Mouse (Mus musculus) CH12.LX (cell line): ENCODE measurements around the gene Mia2. TPM values are rescaled to one million over a fixed set of nuclear protein-coding genes. Genes with fewer than 3 reads are reported as not detected.

Experiments used
- DNase-seq: peaks from one replicate; pipeline ENCODE4 v3.0.0-alpha.2; 2013; ENCODE audit errors: extremely low read depth
- H3K27ac ChIP-seq: 2 replicates; pipeline ENCODE4 v1.5.1; 2012; ENCODE audit warnings: low read depth, mild to moderate bottlenecking, control low read depth, moderate library complexity; ENCODE audit not compliant: insufficient read depth
- H3K27me3 ChIP-seq: replicated peaks from 2 replicates; pipeline ENCODE3; 2012; ENCODE audit warnings: inconsistent platforms
- H3K36me3 ChIP-seq, 2 experiments: replicated peaks in 1 of 2; 2 replicates each; pipeline versions ENCODE3 to v1.6.1; 2012; ENCODE audit warnings: inconsistent platforms in 1 of 2, low read length in 1 of 2, mild to moderate bottlenecking in 1 of 2, mixed read lengths in 1 of 2, moderate library complexity in 1 of 2; ENCODE audit not compliant: control insufficient read depth in 1 of 2, insufficient read depth in 1 of 2
- H3K4me1 ChIP-seq, 2 experiments: 2 replicates each; pipeline ENCODE4 v1.6.1; 2012; ENCODE audit warnings: inconsistent platforms in 1 of 2, moderate library complexity in 1 of 2; ENCODE audit not compliant: insufficient read depth in 2 of 2, control insufficient read depth in 1 of 2
- H3K4me2 ChIP-seq: 2 replicates; pipeline ENCODE4 v1.6.1; 2012; ENCODE audit warnings: low read depth, mild to moderate bottlenecking, control low read depth; ENCODE audit not compliant: poor library complexity, insufficient read depth, severe bottlenecking
- H3K4me3 ChIP-seq, 3 experiments: fragments of 150-350 bp in 1 of 3; sonication (generic) in 1 of 3; replicated peaks in 1 of 3; 2 replicates each; pipeline versions ENCODE3 to v1.5.1; 2011 to 2012; ENCODE audit warnings: low read depth in 2 of 3, low read length in 2 of 3, mild to moderate bottlenecking in 2 of 3, moderate library complexity in 2 of 3, control low read depth in 1 of 3, improper control_type of control experiment in 1 of 3, inconsistent platforms in 1 of 3, mixed read lengths in 1 of 3; ENCODE audit not compliant: poor library complexity in 1 of 3
- H3K79me2 ChIP-seq: replicated peaks from 2 replicates; pipeline ENCODE4 v1.6.1; 2012; ENCODE audit warnings: mild to moderate bottlenecking, moderate library complexity; ENCODE audit not compliant: control insufficient read depth, poor library complexity, insufficient read depth, severe bottlenecking; ENCODE audit errors: extremely low read depth
- H3K9ac ChIP-seq: 2 replicates; pipeline ENCODE4 v1.6.1; 2012; ENCODE audit warnings: low read depth, mild to moderate bottlenecking, control low read depth, moderate library complexity; ENCODE audit not compliant: insufficient read depth
- H3K9me3 ChIP-seq: replicated peaks from 2 replicates; pipeline ENCODE3; 2012; ENCODE audit warnings: low read length, inconsistent platforms, mixed read lengths
- BHLHE40 ChIP-seq: IDR thresholded peaks from 2 replicates; pipeline ENCODE4 v1.6.1; 2011; ENCODE audit warnings: mild to moderate bottlenecking, low read depth, low read length, improper control_type of control experiment
- CHD1 ChIP-seq: IDR thresholded peaks from 2 replicates; pipeline ENCODE4 v1.6.1; 2012; ENCODE audit warnings: low read depth, low read length, improper control_type of control experiment, inconsistent platforms
- CHD2 ChIP-seq: IDR thresholded peaks from 2 replicates; pipeline ENCODE4 v1.6.1; 2011; ENCODE audit warnings: low read length, improper control_type of control experiment
- E2F4 ChIP-seq: IDR thresholded peaks from 2 replicates; pipeline ENCODE4 v1.6.1; 2011; ENCODE audit warnings: low read depth, low read length, improper control_type of control experiment; ENCODE audit not compliant: insufficient replicate concordance
- ELF1 ChIP-seq: IDR thresholded peaks from 2 replicates; pipeline ENCODE4 v1.6.1; 2014; ENCODE audit warnings: low read depth, mild to moderate bottlenecking, inconsistent platforms, low read length, improper control_type of control experiment
- EP300 ChIP-seq: IDR thresholded peaks from 2 replicates; pipeline ENCODE4 v1.6.1; 2011; ENCODE audit warnings: low read length, improper control_type of control experiment
- ETS1 ChIP-seq: conservative IDR thresholded peaks from 2 replicates; pipeline ENCODE4 v1.6.1; 2012; ENCODE audit warnings: low read depth, mild to moderate bottlenecking, inconsistent platforms, low read length, improper control_type of control experiment, moderate library complexity
- GABPA ChIP-seq: IDR thresholded peaks from 2 replicates; pipeline ENCODE4 v1.6.1; 2012; ENCODE audit warnings: low read depth, low read length, improper control_type of control experiment, inconsistent platforms; ENCODE audit not compliant: insufficient replicate concordance
- HCFC1 ChIP-seq: IDR thresholded peaks from 2 replicates; pipeline ENCODE4 v1.6.1; 2012; ENCODE audit warnings: low read depth, mild to moderate bottlenecking, inconsistent platforms, low read length, improper control_type of control experiment
- IRF4 ChIP-seq: IDR thresholded peaks from 2 replicates; pipeline ENCODE4 v1.6.1; 2014; ENCODE audit warnings: low read depth, mild to moderate bottlenecking, inconsistent platforms, low read length, improper control_type of control experiment
- JUND ChIP-seq: conservative IDR thresholded peaks from 2 replicates; pipeline ENCODE4 v1.6.1; 2011; ENCODE audit warnings: low read depth, low read length, improper control_type of control experiment
- KAT2A ChIP-seq: IDR thresholded peaks from 2 replicates; pipeline ENCODE4 v1.6.1; 2012; ENCODE audit warnings: low read length, improper control_type of control experiment, inconsistent platforms; ENCODE audit not compliant: insufficient replicate concordance
- MAFK ChIP-seq: IDR thresholded peaks from 2 replicates; pipeline ENCODE4 v1.6.1; 2011; ENCODE audit warnings: low read length, improper control_type of control experiment; ENCODE audit not compliant: insufficient replicate concordance
- MAX ChIP-seq: IDR thresholded peaks from 2 replicates; pipeline ENCODE4 v1.6.1; 2011; ENCODE audit warnings: low read length, improper control_type of control experiment
- MAZ ChIP-seq: IDR thresholded peaks from 2 replicates; pipeline ENCODE4 v1.6.1; 2012; ENCODE audit warnings: low read depth, mild to moderate bottlenecking, inconsistent platforms, low read length, improper control_type of control experiment, moderate library complexity
- MEF2A ChIP-seq: IDR thresholded peaks from 2 replicates; pipeline ENCODE4 v1.6.1; 2014; ENCODE audit warnings: low read depth, mild to moderate bottlenecking, inconsistent platforms, low read length, improper control_type of control experiment, borderline replicate concordance
- MXI1 ChIP-seq: IDR thresholded peaks from 2 replicates; pipeline ENCODE4 v1.6.1; 2011; ENCODE audit warnings: mild to moderate bottlenecking, low read depth, low read length, improper control_type of control experiment
- MYC ChIP-seq: IDR thresholded peaks from 2 replicates; pipeline ENCODE4 v1.6.1; 2011; ENCODE audit warnings: low read depth, mild to moderate bottlenecking, improper control_type of control experiment, low read length
- NELFE ChIP-seq: IDR thresholded peaks from 2 replicates; pipeline ENCODE4 v1.6.1; 2011; ENCODE audit warnings: low read depth, low read length, improper control_type of control experiment
- NRF1 ChIP-seq: IDR thresholded peaks from 2 replicates; pipeline ENCODE4 v1.6.1; 2014; ENCODE audit warnings: low read depth, mild to moderate bottlenecking, inconsistent platforms, low read length, improper control_type of control experiment, moderate library complexity
- PAX5 ChIP-seq: IDR thresholded peaks from 2 replicates; pipeline ENCODE4 v1.6.1; 2012; ENCODE audit warnings: low read length, inconsistent platforms, mixed read lengths
- POLR2A ChIP-seq: IDR thresholded peaks from 2 replicates; pipeline ENCODE4 v1.6.1; 2011; ENCODE audit warnings: low read depth, mild to moderate bottlenecking, improper control_type of control experiment, low read length
- RAD21 ChIP-seq: IDR thresholded peaks from 2 replicates; pipeline ENCODE4 v1.6.1; 2011; ENCODE audit warnings: low read depth, mild to moderate bottlenecking, low read length, improper control_type of control experiment, moderate library complexity
- RCOR1 ChIP-seq: conservative IDR thresholded peaks from 2 replicates; pipeline ENCODE4 v1.6.1; 2012; ENCODE audit warnings: low read depth, mild to moderate bottlenecking, inconsistent platforms, low read length, improper control_type of control experiment
- TBP ChIP-seq: conservative IDR thresholded peaks from 2 replicates; pipeline ENCODE4 v1.6.1; 2011; ENCODE audit warnings: low read depth, low read length, improper control_type of control experiment
- UBTF ChIP-seq: IDR thresholded peaks from 2 replicates; pipeline ENCODE4 v1.6.1; 2012; ENCODE audit warnings: low read depth, mild to moderate bottlenecking, inconsistent platforms, low read length, improper control_type of control experiment, moderate library complexity
- USF1 ChIP-seq: IDR thresholded peaks from 2 replicates; pipeline ENCODE4 v1.6.1; 2014; ENCODE audit warnings: low read depth, mild to moderate bottlenecking, inconsistent platforms, low read length, improper control_type of control experiment
- USF2 ChIP-seq: conservative IDR thresholded peaks from 2 replicates; pipeline ENCODE4 v1.6.1; 2011; ENCODE audit warnings: low read depth, low read length, improper control_type of control experiment
- ZC3H11A ChIP-seq: IDR thresholded peaks from 2 replicates; pipeline ENCODE4 v1.6.1; 2012; ENCODE audit warnings: low read depth, mild to moderate bottlenecking, inconsistent platforms, low read length, improper control_type of control experiment
- ZKSCAN1 ChIP-seq: IDR thresholded peaks from 2 replicates; pipeline ENCODE4 v1.6.1; 2012; ENCODE audit warnings: low read depth, inconsistent platforms, low read length, improper control_type of control experiment, borderline replicate concordance
- ZMIZ1 ChIP-seq: IDR thresholded peaks from 2 replicates; pipeline ENCODE4 v1.6.1; 2012; ENCODE audit warnings: low read depth, mild to moderate bottlenecking, inconsistent platforms, low read length, improper control_type of control experiment
- ZNF384 ChIP-seq: IDR thresholded peaks from 2 replicates; pipeline ENCODE4 v1.6.1; 2012; ENCODE audit warnings: low read depth, low read length, improper control_type of control experiment, inconsistent platforms
- dilution Hi-C: fragments of 300-500 bp; cut with MboI; formaldehyde crosslinking; loops from 2 replicates; pipeline ENCODE4 v1.14.3; 2020; ENCODE audit warnings: low sequenced_read_pairs; ENCODE audit not compliant: extremely low pct_unique_long_range_greater_than_20kb, extremely low pct_ligation_motif_present
- in situ Hi-C: fragments of 300-500 bp; cut with MboI; formaldehyde crosslinking; loops from 3 replicates; pipeline ENCODE4 v1.14.3; 2019; ENCODE audit warnings: low sequenced_read_pairs, low pct_ligation_motif_present, low pct_unique_long_range_greater_than_20kb, mixed read lengths
- polyA plus RNA-seq: library from polyadenylated mRNA; unstranded; fragments of >175 nt; gene quantifications from 2 replicates; pipeline ENCODE4 v1.2.1, GENCODE M21; 2012; ENCODE audit warnings: low read depth; ENCODE audit not compliant: insufficient read length
- total RNA-seq, 2 experiments: library from RNA; depleted of rRNA; stranded (reverse); fragments of 300-350 nt in 1 of 2; fragments of >200 nt in 1 of 2; gene quantifications; 2 replicates each; pipeline ENCODE4 v1.2.3; 2012 to 2014

Mia2 gene
- total and polyA plus RNA-seq, 3 experiments = 68.1 to 162 (median 99.2) TPM

DNA sequence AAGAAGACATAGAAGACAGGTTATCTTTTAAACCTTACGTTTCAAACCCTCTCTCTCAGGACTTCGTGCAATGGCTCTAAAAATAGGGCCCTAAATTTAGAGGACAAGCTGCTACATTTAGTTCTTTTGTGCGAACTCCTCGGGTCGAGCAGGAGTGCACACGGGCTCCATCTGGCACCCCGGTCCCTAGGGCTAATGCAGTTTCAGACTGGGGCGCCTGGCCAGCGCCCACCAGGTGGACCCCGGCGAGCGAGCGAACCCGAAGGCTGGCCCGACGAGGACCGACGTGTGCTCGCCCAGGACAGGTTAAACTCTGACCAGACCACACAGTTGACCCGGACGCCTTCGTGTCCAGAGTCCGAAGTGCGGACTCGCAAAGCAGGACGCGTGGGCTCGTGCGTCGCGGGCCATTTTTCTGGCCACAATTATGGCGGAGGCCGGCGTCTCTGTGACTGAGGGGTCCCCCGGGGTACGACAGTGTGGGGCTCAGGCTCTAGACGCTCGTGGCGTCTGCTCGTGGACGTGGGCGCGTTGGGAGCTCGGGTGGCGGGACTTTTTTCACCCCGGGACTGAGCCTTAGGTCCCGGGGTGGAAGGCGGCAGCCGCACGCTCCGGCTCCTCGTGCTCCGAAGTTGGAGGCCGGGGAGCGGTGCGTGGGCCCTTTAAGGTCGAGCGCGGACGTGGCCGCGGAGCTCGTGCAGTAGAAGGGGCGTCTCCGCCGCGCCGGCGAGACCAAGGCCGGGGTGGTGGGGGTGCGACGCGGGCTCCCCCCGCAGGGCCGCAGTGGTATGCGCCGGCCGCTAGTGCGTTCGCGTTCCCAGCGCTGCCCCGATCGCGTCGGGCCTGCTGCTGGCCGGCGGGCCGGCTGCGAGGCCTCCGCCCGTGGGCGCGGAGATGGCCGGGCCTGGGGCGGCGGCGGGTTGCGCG is 35.3 kb downstream of the Mia2 start (continued):
- TF ChIP-seq MAX (peak; percentile 87), ZKSCAN1 (no peak; the same call in 1 of the 2 replicates), MAFK (no peak), MAZ (no peak), HCFC1 (peak; percentile 62), TBP (peak; percentile 66; the same call in 1 of the 2 replicates), USF2 (no peak), MXI1 (peak; percentile 69; the same call in 1 of the 2 replicates), NRF1 (peak; percentile 55), PAX5 (no peak), ETS1 (0 out of 2 replicates have a peak, but pooled peaks have one; percentile 20), BHLHE40 (peak; percentile 84), CHD2 (no peak), NELFE (peak; percentile 90), JUND (no peak), EP300 (0 out of 2 replicates have a peak, but pooled peaks have one; percentile 11)

DNA sequence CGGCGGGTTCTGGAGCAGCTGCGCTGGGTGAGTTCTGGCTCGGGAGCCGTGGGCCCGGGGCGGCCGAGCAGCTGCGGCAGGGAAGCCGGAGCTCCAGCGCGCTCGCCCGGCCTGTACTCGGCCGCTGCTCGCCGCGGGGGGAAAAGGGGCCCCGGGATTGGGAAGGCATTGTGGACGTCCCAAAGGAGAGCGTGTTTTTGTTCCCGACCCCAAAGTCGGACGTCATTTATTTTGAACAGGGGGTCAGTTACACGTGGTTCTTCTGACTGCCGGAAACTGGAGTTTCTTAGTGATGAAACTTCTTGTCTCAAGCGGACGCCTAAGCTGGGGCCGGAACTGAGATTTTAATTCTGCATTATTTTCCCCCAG is 36.0 kb downstream of the Mia2 start:
- Histone ChIP-seq H3K4me1 (peaks cover 6 to 39% of the 10 kb centered on the region in 2 experiments; a peak in 3 of 4 replicates), H3K27me3 (no peaks in the 10 kb centered on the region), H3K4me3 (peak overlapping the region; percentile 83 to 91 (median 90)), H3K27ac (peak overlapping the region; percentile 93), H3K79me2 (peaks cover 51% of the 10 kb centered on the region), H3K4me2 (no peak overlapping the region), H3K36me3 (peaks cover 0 to 19% of the 10 kb centered on the region in 2 experiments), H3K9me3 (no peaks in the 10 kb centered on the region), H3K9ac (peak overlapping the region; percentile 99)
- DNase-seq = peak; percentile 60
- dilution Hi-C loops (no loop called here), in situ Hi-C loops (no loop called here)
- TF ChIP-seq RCOR1 = no peak
- no peak for TF ChIP-seq BHLHE40
- no peak for TF ChIP-seq MEF2A
- TF ChIP-seq ETS1 = no peak
- TF ChIP-seq E2F4 = no peak
- 0 out of 2 replicates have a peak, but pooled peaks have one; percentile 1 for TF ChIP-seq UBTF
- TF ChIP-seq ELF1 = no peak; the same call in 1 of the 2 replicates
- peak; percentile 96 for TF ChIP-seq MYC
- TF ChIP-seq IRF4 = no peak
- no peak for TF ChIP-seq USF2
- TF ChIP-seq USF1 = no peak
- TF ChIP-seq MAFK = no peak
- TF ChIP-seq MAZ = no peak
- TF ChIP-seq RAD21 = no peak
- no peak for TF ChIP-seq ZC3H11A
- TF ChIP-seq CHD1 = no peak
- TF ChIP-seq EP300 = no peak
- no peak for TF ChIP-seq TBP
- TF ChIP-seq JUND = no peak
- TF ChIP-seq MXI1 = peak; percentile 94
- TF ChIP-seq GABPA = no peak
- TF ChIP-seq ZNF384 = no peak
- no peak for TF ChIP-seq CHD2
- peak; percentile 90 for TF ChIP-seq MAX
- TF ChIP-seq KAT2A = no peak
- TF ChIP-seq NELFE = no peak
- TF ChIP-seq ZKSCAN1 = no peak; the same call in 1 of the 2 replicates
- TF ChIP-seq PAX5 = no peak
- TF ChIP-seq POLR2A = no peak
- TF ChIP-seq ZMIZ1 = no peak
- no peak; the same call in 1 of the 2 replicates for TF ChIP-seq HCFC1
